Mouse (Mus musculus) bone marrow, adult 2 months (tissue): ENCODE results near the gene Ndufs2. TPM values are rescaled to one million over a fixed set of nuclear protein-coding genes. Genes with fewer than 3 reads are reported as not detected.

ENCODE experiments used
- H3K27ac ChIP-seq: fragments of 200-500 bp; 2 replicates; pipeline ENCODE4 v1.5.1; 2012; ENCODE audit warnings: low read depth, mild to moderate bottlenecking, control low read depth, inconsistent platforms, low read length; ENCODE audit not compliant: control insufficient read depth, poor library complexity, insufficient read depth
- H3K4me1 ChIP-seq: fragments of 200-500 bp; 2 replicates; pipeline ENCODE4 v1.6.1; 2011; ENCODE audit warnings: low read length; ENCODE audit not compliant: control insufficient read depth, insufficient read depth
- H3K4me3 ChIP-seq: fragments of 200-500 bp; replicated peaks from 2 replicates; pipeline ENCODE3; 2011; ENCODE audit warnings: mild to moderate bottlenecking, low read depth, low read length, control low read depth; ENCODE audit not compliant: control insufficient read depth
- CTCF ChIP-seq: fragments of 200-500 bp; IDR thresholded peaks from 2 replicates; pipeline ENCODE4 v1.5.1; 2011; ENCODE audit warnings: low read length, control low read depth; ENCODE audit not compliant: control insufficient read depth, insufficient read depth
- POLR2A ChIP-seq: fragments of 200-500 bp; IDR thresholded peaks from 2 replicates; pipeline ENCODE4 v1.6.1; 2011; ENCODE audit warnings: low read depth, mild to moderate bottlenecking, control low read depth, low read length, borderline replicate concordance; ENCODE audit not compliant: control insufficient read depth
- WGBS: fragments of 180-500 bp; shearing (Covaris S2); methylation state at CpG from one replicate; pipeline ENCODE4 v1.1.7; 2018; 5-methylcytosine and 5-hydroxymethylcytosine counted together
- polyA plus RNA-seq: library from polyadenylated mRNA; stranded (reverse); fragments of >200 nt; gene quantifications from 2 replicates; pipeline ENCODE4 v1.2.4, GENCODE M21; 2011; ENCODE audit warnings: low replicate concordance; ENCODE audit not compliant: missing spikeins, insufficient read depth, insufficient read length

The Ndufs2 gene
- polyA plus RNA-seq, 1 experiment = 109 TPM

- 1% methylated on average over 33 of the region's 33 CpGs for WGBS
- H3K4me3 ChIP-seq = peak within 1 kb of the TSS; percentile 37
Observed at GRCm38 (mm10) chr1:171195887-171196397, 55.2 kb downstream of the Ndufs2 start, which contains the start of gene Pcp4l1. TSS of gene Pcp4l1 (minus strand) at chr1:171196268.

DNA sequence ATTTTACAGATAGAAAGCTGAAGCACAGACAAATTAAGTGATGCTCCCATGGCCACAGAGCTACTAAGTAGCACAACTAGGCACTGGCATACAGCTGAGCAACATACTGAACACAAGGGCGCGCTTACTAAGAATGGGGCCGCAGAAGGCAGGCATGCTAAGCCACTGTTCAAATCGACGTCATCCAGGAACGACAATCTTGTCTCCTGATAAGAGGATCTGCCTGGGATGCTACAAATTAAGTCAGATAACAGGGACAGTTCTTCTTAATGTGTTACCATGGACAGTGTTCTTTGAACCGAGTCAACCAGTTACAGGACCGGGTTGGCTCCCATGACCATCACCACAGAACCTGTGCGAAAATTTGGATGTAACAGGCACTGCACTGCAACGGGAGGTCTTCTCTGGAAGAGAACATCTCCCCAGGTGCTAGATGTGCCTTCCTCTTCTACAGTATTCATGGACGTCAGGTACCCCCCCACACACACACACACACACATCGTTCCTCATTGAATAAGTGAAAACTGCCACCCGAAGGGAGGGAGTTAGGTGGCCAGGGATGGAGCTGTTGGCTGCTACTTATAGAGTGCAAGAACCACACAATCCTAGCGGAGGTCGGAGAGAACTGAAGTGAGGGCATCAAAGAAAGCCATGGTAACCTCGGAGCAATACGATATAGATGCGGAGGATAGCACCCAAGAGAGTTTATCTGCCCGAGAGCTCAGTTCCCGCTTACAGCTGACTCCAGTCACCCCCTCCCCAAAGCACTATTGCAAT lies 56.0 kb downstream of the Ndufs2 start:
- H3K4me1 ChIP-seq = no peaks in the 10 kb centered on the region
- H3K27ac ChIP-seq = no peak overlapping the region
- no peak for TF ChIP-seq POLR2A
- TF ChIP-seq CTCF = no peak
- no peak overlapping the region for H3K4me3 ChIP-seq
- 27% methylated on average over 20 of the region's 20 CpGs for WGBS

More at GRCm38 (mm10) chr1:171195887-171196397, 55.2 kb downstream of the Ndufs2 start, which contains the start of gene Pcp4l1:
- Histone ChIP-seq H3K4me1 (no peaks in the 10 kb centered on the region), H3K27ac (no peak within 1 kb of the TSS)
- TF ChIP-seq CTCF (no peak), POLR2A (no peak)

- H3K4me3 ChIP-seq = no peak overlapping the region
- WGBS = 60% methylated on average over 11 of the region's 11 CpGs
- TF ChIP-seq POLR2A (no peak), CTCF (no peak)
- H3K27ac ChIP-seq = no peak overlapping the region
- no peaks in the 10 kb centered on the region for H3K4me1 ChIP-seq
Observed at GRCm38 (mm10) chr1:171193911-171194830, 57.0 kb downstream of the Ndufs2 start.

- no peak overlapping the region for H3K27ac ChIP-seq
- TF ChIP-seq POLR2A (no peak), CTCF (no peak)
- no peak overlapping the region for H3K4me3 ChIP-seq
- 74% methylated on average over 18 of the region's 18 CpGs for WGBS
- H3K4me1 ChIP-seq = no peaks in the 10 kb centered on the region
Observed at GRCm38 (mm10) chr1:171193093-171193840, 57.9 kb downstream of the Ndufs2 start.

- H3K4me1 ChIP-seq = no peaks in the 10 kb centered on the region
- TF ChIP-seq POLR2A (no peak), CTCF (no peak)
- H3K4me3 ChIP-seq = no peak overlapping the region
- 85% methylated on average over 10 of the region's 10 CpGs for WGBS
- H3K27ac ChIP-seq = no peak overlapping the region
Observed at GRCm38 (mm10) chr1:171192283-171192682, 58.9 kb downstream of the Ndufs2 start.

GRCm38 (mm10) chr1:171190832-171191231 lies 60.4 kb downstream of the Ndufs2 start:
- 87% methylated on average over 9 of the region's 9 CpGs for WGBS
- TF ChIP-seq POLR2A (no peak), CTCF (no peak)
- Histone ChIP-seq H3K27ac (no peak overlapping the region), H3K4me1 (no peaks in the 10 kb centered on the region), H3K4me3 (no peak overlapping the region)

GRCm38 (mm10) chr1:171189476-171190114 lies 61.6 kb downstream of the Ndufs2 start:
- WGBS = 72% methylated on average over 14 of the region's 14 CpGs
- TF ChIP-seq POLR2A = no peak
- TF ChIP-seq CTCF = no peak
- Histone ChIP-seq H3K4me3 (no peak overlapping the region), H3K27ac (no peak overlapping the region), H3K4me1 (no peaks in the 10 kb centered on the region)
